Mouse (Mus musculus): ENCODE results near the gene Ngfr.
"Not testable (repeated sequence)": the region's sequence is repeated elsewhere in the genome, so short reads cannot be mapped to it uniquely, and the experiment has no call there.

The Ngfr gene

DNA sequence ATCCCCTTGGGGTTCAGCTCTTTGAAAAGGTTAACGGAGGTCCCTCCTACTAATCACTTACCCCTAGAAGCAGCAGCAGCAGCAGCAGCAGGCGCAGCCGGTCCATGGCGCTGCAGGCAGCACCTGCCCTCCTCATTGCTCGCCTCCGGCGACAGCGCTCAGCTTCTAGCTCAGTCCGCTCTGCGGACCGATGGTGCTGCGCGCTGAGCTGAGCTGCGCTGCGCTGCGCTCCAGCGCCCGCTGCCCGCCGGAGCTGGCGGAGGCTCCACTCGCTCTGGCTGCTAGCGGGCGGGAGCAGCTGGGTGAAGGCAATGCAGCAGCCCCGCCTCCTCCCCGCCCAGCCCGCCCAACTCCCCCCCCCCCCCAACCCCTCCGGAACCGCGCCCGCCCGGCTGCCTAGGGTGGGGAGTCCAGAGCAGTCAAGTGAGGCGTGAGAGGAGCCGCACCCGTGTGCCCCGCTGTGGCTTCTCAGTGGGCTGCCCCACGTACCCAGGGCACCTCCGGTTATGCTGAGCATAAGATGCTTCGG is at the start of gene Ngfr:
Gene Ngfr (minus strand): TSS at position 313 of the 529 bp plus-strand sequence.
- DNase-seq (ENCODE audit: low spot score in 2 of 2), result peak; percentile 64 to 71

DNA sequence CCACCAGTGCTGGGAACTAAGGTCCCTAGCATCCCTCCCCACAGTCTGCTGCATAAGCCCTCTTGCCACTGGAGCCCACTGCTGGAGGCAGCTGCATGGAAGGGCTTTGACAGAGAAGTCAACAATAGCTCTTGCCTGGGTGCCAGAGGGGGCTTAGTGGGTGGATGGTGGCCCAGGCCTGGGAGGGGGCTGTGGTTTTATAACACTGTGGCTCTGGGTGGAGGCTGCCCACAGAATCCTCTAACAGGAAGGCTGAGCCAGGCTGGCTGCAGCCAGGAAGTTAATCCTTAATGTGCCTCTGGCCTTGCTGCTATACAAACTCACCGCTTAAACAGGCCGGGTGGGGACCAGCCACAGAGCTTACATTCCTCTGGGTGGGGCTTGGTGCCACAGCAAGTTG is 47.5 kb upstream of the Ngfr start:
- no peak for DNase-seq (ENCODE audit: low spot score in 2 of 2)

DNA sequence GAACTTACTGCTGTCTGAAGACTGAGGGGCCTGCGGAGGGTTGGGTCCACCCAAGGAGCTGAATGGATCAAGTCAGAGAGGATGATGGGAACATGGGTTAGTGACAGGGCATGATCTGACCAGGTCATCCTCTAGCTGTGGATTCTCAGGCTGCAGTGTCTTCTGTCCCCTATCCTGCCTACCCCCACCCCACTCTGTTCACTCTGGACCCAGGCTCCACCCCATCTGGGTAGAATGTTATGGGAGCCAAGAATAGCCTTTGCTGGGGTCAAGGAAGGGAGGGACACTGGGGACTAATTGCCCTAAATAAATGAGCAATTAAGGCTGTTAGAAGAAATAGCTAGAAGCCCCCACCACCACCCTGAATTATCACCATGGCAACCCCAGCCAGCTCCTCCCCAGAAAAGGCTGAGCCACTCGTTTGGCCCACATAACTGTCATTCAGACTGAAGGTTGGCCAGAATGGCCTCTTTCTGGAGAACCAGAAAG is 46.0 kb upstream of the Ngfr start:
- DNase-seq (ENCODE audit: low spot score in 2 of 2), result no peak

DNA sequence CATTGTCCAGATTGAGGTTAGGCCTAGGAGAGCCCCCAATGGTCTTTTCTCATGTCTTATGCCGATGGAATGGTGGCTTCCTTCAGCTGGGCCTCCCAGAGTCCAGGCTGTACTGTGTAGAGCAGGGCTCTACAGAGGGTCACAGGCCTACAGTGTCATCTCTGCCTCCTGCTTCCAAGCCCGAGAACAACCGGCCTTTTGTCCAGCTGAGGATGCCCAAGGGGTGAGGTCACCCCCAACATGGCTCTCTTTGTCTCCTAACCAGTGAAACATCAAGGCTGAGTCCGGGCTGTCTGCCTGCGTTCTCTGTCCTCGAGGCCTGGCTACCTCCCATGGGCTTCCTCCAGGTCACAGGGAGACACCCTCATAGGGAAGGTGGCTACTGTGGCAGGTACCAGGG is 44.9 kb upstream of the Ngfr start:
- DNase-seq (ENCODE audit: low spot score in 2 of 2), result no peak

DNA sequence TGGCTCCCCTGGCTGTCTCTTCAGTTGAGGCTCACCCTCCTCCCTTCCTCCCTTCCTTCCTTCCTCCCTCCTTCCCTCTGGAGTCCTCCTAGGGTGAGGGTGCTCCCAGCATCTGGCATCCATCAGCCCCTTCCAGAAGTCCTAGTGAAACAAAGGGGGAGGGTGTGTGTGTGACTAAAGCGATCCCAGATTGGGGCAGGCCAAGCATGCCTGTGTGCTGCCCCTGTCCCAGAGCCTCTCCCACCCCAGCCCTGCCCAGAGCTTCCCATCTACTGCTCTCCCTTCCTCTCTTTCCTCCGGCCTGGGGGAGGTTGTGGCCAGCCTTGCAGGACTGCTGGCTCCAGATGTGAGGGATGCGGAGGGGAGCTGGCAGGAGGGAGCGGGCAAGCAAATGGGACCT is 43.8 kb upstream of the Ngfr start:
- no peak for DNase-seq (ENCODE audit: low spot score in 2 of 2)

DNA sequence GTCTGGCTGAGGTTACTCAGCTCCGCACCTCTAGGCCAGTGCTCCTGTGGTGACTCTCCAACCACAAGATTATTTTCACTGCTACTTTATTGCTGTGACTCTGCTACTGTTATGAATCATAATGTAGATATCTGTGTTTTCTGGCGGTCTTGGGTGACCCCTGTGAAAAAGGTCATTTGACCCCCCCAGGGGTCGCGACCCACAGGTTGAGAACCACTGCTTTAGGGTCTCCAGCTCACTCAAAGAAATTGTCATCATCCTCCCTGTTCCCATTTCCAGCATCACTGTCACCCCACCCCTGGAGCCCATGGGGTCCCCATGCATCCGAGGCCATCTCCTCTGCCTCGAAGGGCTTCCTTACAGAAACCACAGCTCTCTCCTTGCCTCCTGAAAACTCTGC is 43.0 kb upstream of the Ngfr start:
- no peak for DNase-seq (ENCODE audit: low spot score in 2 of 2)

DNA sequence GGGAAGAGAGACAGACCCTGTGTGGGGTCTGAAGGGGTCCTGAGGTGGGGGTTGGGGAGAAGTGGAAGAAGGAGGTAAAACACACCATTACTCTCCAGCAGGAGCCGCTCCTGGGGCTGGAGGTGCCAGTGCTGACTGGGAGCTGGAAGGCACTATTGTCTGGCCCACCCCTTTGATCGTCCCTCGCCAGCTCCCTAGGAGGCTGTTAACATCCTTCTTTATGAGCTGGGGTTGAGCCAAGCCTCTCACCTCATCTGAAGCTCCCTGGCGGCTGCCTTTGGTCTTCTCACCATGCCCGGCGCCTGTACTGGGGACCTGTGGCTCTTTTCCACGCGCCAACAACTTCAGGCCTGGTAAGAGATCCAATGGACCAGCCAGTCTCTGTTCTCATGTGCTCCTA is 34.9 kb upstream of the Ngfr start:
- no peak for DNase-seq (ENCODE audit: low spot score in 2 of 2)

DNA sequence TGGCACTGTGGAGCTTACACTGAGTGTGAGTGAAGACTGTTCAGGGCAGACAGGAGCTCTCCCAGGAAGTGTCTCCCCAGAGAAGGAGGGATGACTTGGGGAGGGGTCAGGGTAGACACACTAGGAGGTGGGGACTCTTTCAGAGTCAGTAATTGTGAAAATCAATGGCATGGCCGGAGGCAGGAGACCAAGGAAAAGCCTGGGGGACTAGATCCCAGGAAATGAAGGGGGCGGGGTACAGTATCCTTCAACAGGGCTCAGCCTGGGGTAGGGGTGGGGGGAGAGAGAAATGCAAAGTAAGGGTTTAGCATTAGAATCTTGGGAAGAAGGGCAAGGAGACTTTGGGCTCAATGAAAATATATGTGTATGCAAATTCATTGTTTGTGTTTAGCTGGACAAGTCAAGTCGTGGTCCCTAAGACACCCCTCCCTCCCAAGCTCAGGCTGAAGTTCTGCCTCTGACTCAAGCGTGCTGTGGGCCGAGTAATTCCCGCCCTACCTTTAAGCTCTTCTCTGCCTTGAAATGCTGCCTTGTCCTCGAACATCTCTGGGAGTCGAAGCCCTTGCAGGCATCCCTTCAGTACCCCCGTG is 34.1 kb upstream of the Ngfr start:
- DNase-seq (ENCODE audit: low spot score in 2 of 2), result no peak

DNA sequence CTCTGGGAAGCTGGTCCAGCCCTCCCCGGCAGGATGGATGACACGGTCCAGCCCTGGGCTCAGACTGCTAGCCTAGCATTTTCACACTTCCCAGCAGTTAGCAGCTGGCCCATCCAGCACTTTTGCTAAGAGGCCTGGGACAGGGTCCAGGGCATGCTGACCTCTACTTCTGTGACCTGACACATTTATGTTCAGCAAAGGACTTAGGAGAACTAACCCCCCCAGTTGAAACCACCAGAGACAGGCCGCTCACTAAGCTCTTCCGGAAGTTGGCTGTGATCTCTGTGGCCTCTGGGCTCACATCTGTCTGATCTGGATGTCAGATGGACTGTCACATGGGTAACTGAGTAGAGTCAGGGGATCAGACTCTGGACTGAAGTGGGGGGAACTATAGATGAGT is 33.5 kb upstream of the Ngfr start:
- DNase-seq (ENCODE audit: low spot score in 2 of 2), result peak in 1 of 2 experiments; percentile 7

DNA sequence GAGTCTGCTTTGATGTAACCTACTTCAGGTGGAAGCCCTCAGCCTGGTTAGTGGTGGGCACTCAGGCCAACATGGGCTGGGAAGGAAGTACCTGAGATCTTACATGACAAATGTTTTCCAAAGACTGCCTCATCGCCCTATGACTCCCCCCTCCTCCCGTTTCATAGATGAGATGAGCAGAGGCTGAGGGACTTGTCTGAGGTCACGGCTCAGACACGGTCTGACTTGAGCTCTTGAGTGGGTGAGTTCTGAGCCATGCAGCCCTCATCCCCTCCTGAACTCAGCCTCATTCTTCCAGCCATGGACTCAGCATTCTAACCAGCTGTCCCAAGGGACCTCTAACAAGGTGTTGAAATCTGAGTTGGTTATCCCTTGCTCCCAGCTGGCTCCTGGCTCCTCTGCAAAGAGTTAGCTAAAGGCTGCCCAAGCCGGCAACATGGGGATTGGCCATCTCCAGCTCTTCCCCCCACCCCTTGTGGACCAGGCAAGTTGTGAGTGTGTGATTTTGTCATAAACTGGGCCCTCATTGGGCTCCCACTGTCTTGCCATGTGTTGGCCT is 32.4 kb upstream of the Ngfr start:
- DNase-seq (ENCODE audit: low spot score in 2 of 2), result no peak

DNA sequence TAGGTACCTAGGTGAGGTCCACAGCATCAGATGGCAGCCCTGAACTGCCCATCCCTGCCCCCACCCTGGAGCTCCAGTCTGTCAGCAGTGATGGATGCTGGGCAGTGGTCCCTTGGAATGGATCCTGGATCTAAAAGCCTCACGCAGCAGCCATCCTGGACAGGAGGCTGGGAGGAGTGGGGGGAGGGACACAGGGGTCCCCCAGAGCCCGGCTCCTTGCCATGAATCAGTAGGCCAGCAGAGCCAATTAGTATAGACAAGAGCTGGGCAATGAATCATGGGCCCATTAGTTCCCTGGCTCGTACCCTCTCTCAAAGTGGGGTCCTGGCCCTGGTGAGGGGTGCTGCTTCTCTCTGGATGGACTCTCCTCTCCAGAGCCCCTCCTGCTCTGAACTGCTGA is 31.5 kb upstream of the Ngfr start:
- DNase-seq (ENCODE audit: low spot score in 2 of 2), result no peak

DNA sequence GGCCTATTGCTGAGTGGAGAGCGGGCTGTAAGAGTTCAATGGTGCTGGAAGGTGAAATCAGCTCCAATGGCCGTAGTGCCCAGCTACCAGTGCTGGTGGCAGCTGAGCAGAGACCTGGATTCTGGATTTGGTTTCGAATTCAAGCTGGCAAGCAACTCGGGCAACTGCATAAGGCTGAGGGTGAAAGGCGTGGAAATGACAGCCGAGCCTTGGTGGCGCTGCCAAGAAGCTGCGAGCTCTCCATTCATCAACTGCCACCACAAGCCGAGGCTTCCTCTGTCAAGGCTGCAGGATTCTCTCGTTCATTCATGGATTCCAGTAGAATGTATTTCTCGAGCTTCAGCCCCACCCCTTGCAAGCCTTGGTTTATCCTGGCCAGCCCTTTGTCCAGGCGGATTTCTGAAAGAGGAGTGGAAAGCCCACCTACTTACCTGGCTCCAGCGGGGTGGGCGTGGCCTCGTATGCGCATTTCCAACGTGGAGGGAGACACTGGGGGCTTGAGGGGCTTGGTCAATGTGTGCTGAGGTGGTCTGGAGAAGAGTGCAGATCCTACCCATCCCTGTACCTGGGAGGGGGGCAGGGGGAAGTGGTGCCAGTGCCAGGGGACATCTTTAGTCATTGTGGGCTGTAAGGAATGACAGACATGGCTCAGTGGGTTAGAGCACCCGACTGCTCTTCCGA is 30.4 kb upstream of the Ngfr start:
- no peak for DNase-seq (ENCODE audit: low spot score in 2 of 2)

DNA sequence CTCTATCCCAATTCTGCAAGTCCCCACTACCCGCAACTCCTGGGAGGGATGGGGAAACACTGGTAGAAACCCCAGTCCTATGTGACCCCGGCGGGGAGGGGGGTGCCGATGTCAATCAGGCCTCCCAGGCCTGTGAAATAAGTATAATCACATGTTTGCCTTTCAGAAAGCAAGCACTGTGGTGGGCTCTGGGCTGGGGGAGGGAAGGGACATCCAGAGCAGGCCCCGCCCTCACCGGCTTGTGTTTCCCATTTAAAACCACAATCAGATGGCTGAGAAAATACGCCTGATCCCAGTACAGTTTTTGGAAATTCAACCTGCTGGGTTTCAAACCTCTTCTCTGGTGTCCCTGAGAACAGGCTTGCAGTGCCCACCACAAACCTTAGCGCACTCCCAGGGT is 27.2 kb upstream of the Ngfr start:
- DNase-seq (ENCODE audit: low spot score in 2 of 2), result no peak

DNA sequence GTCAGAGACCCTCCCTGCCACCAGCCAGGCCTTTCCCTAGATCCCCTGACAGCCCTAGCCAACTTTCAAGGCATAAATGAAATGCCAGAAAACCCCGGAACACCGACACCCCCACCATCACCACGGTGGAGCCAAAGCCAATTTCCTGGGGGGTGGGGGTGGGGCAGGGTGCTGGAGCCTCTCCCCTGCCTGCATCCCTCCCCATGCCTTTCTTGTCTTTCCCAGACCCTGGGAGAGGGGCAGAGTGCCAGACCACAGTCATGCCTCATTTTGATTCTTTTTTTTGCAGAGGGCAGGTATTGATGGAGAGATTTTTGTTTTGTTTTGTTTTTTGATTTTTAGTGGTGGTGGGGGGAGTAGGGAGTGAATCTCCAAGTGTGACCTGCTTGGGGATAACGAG is 23.7 kb upstream of the Ngfr start:
- no peak for DNase-seq (ENCODE audit: low spot score in 2 of 2)

DNA sequence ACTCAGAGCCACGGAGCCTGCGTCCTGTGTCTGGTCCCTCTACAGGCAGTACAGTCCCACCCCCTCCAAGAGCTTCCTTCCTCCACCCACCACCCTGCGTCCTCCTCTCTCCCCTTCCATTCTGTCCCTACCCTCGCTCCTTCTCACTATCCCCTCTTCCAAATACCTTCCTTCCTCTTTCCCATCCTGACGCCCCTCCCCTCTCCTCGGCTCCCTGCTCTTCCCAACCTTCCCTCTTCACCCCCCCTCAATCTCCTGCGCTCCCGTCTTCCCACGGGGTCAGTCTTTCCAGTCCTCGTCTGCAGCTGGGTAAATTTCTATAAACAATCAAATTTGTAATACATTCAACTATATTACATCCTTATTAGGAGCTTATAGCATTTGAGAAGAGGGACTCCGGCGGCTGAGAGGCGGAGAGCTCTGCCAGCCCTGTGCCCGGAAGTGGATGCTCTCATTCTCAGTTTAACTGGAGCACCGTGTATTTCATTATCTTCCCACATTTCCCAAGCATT is 22.9 kb upstream of the Ngfr start:
- DNase-seq (ENCODE audit: low spot score in 2 of 2), result no peak

DNA sequence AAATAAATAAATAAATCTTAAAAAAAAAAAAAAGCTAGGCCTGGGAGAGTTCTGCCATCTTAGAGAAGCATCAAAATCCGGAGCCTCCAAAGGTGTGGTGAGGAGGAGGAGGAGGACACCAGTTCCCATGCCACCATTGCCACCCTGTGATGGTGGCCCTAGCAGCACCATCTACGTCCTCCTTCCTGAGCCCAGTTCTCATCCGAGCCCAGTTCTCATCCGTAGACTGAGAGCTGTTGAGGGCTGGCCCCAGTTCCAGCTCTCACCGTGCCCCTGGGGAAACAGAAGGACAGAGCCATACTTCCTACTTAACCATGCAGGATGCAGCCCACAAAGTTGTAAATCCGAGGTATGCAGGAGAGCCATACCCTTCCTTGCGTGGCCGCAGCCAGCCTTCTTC is 22.4 kb upstream of the Ngfr start:
- DNase-seq (ENCODE audit: low spot score in 2 of 2), result no peak

DNA sequence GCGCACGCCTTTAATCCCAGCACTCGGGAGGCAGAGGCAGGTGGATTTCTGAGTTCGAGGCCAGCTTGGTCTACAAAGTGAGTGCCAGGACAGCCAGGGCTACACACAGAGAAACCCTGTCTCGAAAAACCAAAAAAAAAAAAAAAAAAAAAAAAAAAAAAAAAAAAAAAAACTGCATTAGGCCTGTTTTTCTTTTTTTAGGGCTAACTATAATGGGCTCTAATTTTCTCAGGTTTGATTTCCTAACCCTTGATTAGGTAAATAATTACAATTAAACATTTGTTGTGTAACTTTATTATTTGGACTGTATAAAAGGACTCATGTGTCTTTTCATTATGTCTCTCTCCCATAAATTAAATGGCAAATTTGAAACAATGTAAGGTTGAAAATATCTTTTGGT is 19.8 kb upstream of the Ngfr start:
- not testable (repeated sequence) for DNase-seq (ENCODE audit: low spot score in 2 of 2)

DNA sequence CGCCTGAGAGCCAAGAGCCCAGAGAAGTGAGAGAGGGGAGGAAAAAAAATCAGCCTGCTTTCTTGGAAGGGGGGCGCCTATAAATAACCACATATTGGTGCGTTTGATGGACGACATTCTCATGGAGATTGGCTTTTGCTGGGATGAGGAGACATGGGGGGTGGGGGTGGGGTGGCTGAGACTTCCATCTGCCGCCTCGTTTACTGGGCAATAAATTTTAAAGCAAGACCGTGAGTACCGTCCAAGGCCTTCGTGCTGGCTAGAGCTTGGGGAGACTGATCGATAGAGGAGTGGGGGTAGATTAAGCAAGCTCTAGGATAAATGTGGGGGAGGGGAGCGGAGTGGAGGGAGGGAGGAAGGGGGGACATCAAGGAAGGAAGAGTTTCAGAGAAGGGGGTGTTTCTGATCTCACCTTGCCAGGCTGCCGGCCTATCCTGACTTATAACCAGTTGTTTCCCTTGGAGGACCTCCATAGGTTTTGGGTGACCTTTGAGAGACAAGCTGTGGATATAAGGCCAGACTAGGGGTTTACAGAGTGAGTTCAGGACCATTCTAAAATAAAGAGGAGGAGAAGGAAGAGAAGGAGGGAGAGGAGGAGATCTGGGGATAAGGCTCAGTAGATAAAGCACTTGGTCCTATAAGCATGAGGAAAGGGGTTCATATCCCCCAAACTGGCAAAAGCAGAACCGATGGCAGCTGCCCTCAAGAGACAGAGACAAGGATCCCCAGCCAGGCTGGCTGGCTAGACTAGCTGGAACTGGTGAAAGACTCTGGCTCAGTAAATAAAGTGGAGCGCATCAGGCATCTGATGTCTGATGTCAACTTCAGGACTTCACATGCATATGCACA is 10.9 kb upstream of the Ngfr start:
- DNase-seq (ENCODE audit: low spot score in 2 of 2), result no peak

DNA sequence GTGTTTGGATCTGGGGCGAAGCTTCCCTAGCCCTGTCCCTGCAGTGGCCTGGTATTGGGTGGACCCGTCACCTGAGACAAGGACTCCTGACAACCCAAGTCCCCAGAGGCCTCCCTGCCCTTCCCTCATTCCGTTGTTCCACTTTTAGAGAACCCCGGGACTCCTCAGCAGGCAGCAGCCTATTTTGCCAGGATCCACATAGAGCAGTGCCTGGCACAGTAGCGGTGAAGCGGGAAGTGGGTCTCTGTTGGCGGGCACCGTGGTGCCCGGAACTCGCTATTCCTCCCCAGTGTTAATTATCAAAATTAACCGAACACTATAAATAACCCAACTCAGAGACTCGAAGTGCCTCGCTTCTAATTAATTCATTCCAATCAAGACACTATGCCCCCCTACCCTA is 10.2 kb upstream of the Ngfr start:
- DNase-seq (ENCODE audit: low spot score in 2 of 2), result no peak

DNA sequence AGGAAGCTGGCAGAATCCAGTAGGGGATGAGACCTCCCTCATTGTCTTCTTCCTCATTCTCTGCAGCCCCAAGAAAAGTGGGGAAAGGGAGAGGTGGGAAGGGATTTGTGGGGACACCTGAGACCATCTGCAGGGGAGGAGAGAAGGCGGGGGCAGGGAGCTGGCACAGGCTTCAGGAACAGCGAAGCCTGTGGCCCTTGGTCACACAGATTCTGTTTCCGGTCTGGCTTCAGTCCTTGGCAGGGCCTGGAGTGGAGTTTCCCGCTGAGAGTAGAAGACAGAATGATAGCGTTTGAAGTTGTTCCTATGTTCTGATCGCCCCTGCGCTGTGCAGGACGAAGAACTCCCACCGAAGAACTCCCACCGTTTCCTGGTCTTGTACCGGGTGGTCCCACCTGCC is 9.2 kb upstream of the Ngfr start:
- no peak for DNase-seq (ENCODE audit: low spot score in 2 of 2)

DNA sequence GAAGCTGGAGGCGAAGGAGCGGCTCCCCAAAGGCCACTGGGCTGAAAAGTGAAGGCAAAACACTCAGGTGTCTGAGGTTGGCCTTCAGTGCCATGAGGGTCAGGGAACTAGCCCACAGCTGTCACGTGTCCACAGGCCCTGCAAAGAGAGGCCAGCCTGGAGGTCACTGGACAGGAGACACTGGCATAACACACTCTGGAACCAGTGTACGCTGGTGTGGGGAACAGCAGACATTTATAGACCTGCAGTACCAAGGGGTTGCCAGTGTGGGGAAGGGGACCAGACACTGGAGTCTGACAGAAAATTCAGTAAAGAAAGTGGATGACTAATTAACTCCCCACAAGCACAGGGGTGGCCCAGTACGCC is 8.6 kb upstream of the Ngfr start:
- DNase-seq (ENCODE audit: low spot score in 2 of 2), result no peak

Data from spleen, postnatal 36 days (tissue).